Mouse (Mus musculus) left cerebral cortex, adult 9 months (tissue): ENCODE results near the gene Rcor3.

Experiments used
- DNase-seq, 2 experiments: peaks; one replicate each; pipeline ENCODE4 v3.0.0; 2022; ENCODE audit warnings: low spot score in 2 of 2

Rcor3 gene

DNA sequence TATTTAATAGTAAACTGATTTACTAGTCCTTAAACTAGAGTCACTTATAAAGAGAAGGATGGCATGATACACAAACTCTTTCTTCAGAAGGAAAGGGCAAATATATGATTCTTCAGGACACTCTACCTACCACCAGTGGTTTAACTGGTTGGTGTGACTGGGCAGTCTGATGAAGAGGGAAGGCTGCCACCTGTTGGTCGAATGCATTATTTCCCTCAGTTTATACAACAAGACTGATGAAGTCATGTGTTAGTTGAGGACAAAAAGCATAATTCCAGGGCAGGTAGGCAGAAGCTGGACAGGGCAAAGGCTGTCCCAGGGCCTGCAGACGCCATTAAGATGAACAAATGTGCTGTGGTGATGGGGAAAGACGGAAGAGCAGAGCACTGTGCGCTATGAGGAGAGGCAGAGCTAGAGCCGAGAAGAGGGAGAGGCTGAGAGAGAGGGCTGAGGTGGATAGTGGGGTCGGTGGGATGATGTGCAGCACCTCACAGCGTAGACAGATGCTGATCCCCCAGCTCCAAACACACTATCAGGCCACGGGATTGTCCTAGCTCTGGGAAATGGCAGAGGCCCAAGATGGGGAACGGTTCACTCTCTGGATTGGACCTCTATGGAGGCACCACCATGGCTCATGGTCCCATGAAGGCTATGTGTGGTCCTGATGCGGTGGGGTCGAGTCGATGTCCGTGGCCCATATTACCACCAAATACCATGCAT, 43.3 kb downstream of the Rcor3 start:
- DNase-seq: peak in 1 of 2 experiments; percentile 78

DNA sequence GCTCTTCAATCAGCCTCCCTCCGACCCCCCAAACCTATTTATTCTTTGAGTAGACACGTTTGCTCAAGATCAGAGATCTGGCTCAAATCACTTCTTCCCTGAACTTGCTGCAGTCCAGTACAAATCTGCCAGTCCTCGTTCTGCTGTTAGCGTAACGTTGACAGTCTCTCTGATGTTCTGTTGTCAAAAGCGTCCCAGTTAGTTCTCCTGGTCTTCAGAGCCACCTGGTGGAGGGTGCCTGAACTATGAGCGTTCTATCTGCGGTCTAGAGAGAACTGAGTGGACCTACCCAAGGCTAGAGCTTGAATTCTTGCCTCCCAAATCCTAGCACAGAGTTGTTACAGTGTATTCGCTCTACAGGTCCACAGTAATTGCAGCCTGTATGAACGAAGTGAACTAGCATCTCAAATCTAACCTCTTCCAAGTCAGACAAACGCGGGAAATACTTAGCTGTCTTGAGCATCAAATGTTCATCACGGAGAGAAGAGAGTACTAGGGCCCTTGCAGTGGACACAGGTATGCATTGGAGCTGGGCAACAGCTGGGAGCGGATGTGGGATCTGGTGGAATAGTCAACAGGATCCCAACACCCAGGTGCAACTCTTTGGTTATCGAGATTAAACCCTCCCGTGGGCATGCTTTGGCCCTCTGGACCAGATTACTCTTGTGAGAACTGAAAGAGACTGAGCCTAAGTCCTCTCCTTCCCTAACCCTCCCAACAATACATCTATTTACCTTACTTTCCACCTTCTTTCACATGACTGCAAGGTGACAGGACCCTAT, 44.8 kb downstream of the Rcor3 start:
- peak in 1 of 2 experiments; percentile 94 for DNase-seq

DNA sequence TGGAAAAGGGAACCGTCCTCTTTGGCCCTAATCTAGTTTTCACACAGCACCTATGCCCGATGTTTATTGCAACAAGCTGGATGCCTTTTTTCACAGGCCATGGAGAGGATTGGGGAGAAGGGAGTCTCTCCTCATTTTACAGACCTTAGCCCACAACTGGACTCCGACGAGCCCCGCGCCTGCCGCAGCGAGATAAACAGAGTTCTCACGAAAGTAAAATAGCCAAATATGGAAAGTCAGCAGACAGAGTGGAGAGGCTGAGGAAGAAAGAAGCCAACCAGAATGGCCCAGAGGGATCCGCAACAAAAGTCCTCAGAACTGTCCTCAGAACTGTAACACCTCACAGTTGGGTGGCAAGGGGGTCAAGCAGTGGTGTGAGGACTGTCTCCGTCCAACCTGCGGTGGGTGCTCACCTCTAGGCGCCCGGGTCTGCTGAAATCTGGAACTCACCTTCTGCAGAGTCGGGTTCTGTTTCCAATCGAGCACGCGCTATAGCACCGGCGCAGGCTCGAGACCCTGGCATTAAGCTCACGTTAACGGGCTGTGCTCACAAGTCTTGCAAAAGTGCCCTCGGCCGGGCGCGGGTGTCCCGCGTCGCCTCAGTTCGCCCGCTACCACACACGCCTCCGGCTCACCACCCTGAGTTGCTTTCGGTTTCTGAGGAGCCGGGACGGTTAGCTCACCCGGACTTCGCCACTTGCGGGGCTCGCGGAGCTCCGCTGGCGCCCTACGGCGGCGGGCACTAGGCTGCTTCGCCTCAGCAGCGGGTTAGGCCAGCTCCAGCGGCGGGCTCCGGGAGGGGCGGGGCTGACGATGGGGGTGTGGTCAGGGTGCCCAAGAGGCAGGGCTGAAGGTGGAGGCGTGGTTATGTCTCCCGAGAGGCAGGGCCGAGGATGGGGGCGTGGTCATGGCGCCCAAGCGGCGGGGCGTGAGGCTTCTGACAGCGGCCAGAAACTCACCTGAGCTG, 45.8 kb downstream of the Rcor3 start, which contains the start of gene Traf5:
TSS of gene Traf5 (minus strand) at position 754 of the 967 bp plus-strand sequence.
- DNase-seq: peak; percentile 83 to 92

DNA sequence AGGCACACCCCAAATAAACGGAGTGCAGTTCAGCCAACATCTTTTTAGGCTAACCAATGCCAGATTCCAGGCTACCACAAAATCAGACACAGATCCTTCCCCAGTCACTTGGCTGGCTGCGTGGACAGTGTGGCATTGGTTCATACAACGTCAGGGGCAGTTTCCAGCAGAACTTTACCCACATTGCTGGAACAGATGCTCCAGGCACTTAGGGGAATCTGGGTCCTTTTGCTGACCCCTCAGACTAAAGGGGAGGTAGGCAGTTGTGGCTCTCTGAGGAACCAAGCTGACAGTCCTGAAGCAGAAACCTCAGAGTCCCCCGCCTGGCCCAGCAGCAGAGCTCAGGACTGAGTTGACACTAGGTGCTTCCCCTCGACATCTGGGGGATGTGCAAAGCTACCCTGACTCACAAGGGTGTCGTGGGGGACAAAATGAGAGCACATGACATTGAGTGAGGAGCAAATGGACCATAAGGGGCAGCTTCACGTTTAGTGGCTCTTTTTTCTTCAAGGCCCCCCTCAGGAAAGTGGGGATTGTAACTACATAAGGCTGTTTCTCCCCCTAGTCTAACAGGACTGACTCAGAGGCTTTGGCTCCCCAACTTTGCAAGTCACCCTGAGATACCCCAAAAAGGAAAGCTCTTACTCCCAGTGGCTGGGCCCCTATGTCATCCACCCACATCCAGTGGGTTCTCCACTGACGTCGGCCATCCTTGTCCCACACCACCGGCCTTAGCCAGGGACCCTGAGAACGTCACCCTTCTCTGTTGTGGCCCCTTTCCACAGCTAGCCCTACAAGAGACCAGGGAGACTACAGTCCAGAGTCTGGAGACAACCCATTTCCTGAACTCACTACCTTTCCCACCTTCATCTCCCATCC, 46.9 kb downstream of the Rcor3 start:
- no peak for DNase-seq

DNA sequence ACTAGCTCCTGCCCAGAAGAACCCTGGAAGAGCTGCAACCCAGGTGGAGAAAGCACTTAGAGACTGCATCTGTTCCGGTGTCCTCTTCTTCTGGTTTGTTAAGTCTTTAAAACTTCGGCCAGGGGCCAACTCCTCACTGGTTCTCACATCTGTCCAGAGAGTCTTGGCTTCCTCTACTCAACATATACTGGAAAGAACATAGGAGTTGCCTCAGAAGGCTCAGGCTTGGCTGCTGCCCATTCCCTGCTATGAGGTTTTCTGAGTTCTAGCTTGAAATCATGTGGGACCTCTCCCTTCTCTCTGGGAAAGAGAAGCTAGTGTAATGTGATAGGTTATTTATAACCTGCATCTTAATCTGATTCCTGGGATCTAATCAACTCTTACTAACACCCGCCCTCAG, 47.6 kb downstream of the Rcor3 start:
- no peak for DNase-seq

DNA sequence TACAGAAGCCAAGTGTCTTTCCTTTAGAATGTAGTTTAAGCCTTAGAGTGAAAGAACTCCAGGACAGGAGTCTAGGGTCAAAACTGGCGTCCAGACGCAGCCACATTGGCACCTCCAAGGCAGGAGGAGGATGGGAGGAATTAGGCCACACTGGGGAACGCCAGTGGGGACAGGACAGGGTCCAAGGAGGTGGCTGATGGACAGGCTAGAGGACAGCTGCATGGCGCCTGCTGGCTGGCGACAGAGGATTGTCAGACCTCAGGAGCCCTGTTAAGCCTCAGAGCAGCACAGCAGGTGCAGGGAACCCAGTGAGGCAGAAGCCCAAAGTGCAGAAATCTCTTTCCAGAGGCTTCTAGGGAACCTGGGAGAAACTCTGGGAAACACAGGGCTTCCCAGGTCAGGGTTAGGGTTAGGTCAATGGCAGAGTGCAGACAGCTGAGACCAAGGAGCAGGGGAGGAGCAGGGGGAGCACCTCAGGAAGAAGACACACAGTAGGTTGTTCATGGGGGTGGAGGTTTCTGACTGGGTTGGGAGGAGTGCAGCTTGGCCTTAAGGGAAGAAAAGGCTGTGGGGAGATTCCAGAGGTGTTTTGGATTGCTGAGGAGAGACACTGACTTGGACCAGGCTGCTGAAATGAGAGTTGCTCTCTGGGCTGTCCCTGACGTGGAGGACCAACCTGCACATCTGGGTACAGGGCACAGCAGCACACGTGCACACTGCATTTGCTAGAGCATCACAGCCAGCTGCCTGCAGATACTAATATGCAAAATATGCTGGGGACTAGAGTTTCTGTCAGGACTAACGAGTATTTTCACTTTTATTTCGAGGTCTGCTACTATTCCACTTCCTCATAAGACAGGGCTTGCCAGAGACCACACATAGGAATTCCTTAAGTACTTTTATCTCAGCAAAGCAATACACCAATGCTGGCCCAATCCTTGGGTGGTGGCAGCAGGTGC, 48.4 kb downstream of the Rcor3 start:
- no peak for DNase-seq

DNA sequence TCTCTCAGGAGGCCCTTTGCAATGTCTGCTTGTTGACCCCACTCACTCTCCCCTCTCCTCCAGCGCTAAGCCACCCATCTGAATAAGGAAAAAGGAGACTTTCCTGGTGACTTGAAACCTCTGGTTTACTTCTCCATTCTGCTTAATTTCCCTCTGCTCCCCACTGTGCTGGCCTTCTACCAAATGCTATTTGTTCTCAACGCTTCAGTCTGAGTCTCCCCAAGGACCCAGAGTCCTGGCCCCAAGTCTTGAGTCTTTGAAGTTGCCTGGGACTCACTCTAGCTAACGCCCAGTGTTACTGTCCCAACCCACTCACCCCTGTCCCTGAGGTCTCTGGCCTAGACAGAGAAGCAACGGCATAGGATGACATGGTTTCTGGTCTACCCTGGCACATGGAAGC, 49.9 kb downstream of the Rcor3 start:
- no peak for DNase-seq

DNA sequence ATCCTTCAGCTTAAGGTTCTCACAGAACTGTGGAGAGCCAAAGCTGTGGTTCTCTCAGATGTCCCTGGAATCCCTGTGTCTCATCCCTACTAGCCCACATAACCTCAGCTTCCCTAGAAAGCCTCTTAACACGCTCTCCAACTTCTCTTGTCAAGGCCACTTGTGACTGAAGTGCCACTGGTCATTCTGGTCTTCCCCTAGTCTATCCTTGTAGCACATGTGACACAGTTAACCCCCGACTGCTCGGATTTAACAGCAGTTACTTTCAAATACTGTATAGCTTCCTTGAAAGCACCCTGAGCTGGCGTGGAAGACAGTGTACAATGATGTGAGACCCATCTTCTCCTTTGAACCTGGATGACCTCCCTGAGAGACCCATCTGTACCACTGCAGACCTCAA, 50.8 kb downstream of the Rcor3 start:
- DNase-seq: no peak

DNA sequence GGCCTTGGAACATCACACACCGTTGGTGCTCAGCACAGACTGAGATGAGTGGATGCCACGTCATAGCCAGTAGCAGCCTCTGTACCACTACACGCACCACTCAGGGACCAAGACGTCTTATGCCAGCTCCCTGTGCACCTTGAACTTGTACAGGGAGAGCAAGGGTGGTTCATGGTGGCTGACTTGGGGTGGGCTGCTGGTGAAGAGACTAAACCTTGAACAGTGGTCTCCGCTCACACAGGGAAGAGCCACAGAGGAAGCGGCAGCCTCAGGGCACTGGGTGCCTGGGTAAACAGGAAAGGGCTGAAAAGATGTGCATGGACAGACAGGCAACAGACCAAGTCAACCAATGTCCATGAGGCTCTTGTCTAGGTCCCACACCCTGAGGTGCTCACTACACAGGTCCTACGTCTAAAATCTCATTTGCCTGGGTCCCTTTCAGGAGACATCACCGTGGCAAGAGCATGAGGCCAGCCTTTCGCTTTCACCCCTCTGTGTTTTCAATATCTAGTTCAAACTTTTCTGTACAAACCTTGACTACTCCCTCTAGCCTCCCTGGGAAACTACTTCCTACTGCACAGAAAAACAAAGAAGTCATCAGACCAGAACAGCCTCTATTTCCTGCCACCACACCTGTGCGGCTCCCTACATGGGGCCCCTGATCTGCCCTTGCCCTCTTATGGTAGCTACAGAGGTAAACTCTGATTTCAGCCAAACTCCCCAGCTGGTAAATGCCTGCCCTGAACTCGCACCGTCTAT, 51.4 kb downstream of the Rcor3 start:
- no peak for DNase-seq

DNA sequence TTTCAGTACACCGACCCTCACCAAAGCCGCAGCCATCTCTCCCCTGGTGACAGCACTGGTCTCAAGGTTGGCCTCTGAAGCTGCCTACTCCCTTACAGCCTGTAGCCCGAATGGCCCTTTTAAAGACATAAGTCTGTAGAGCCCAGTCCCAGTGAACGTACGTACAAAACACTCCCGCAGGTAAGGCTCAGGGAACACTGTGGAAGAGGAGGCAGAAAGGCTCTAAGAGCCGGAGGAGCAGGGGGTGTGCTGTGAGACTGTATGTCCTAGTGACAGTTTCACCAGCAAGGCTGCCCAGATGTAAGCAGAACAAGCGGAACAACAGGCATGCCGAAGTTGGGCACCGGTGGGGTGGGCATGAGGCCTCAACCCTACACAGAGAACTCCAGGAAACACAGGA, 52.6 kb downstream of the Rcor3 start:
- DNase-seq: no peak

DNA sequence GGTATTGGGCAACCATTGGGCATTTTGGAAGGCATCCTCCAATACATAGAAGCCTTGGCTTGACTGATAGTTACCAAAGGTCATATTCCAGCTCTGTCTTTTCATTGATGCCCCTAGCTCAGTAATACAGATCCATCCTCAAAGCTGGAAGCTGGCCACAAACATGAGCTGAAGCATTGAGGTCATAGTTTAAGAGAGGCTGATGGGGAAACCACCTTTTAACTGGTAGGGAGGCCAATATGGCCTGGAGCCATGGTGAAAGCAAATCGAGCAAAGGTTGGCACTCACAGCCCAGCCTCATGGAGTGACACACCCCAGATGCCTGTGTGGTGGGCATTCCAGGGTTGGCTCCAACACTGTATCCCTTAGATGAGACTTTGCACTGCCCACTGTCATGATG, 55.2 kb downstream of the Rcor3 start:
- DNase-seq: no peak

DNA sequence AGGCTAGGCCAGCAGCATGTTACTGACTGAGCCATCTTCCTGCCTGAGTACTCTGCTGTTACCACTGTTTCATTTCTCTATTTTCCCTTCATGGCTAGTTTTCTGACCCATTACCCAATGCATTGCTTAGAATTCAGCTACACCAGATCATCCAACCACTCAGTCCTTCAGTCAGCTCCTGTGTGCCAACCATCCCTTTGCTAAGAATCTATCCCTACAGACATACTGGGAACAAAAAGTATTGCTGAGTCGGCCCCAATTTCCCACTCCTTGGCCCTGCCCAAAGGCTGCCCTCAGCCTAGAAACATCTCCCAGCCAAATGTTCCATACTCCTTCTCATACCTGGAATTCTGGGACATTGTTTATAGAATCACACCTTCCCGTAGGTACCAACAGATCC, 56.7 kb downstream of the Rcor3 start:
- no peak for DNase-seq

DNA sequence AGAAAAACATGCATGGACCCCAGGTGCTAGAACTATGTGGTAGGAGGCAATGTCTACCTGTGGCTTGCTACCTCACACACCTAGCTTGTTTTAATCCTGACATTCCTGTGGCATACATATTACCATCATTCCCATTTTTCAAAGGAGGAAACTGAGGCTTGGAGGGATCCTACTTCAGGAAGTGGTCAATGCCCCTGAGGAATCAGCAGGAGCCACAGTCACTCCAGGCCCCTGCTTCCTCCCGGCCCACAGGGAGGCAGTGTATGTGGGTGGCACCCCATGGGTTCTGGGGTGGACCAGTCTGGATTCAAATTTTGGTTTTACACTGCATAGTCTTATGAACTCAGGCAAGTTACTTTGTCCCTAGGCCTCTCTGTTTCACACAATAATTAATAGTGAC, 58.7 kb downstream of the Rcor3 start:
- no peak for DNase-seq

DNA sequence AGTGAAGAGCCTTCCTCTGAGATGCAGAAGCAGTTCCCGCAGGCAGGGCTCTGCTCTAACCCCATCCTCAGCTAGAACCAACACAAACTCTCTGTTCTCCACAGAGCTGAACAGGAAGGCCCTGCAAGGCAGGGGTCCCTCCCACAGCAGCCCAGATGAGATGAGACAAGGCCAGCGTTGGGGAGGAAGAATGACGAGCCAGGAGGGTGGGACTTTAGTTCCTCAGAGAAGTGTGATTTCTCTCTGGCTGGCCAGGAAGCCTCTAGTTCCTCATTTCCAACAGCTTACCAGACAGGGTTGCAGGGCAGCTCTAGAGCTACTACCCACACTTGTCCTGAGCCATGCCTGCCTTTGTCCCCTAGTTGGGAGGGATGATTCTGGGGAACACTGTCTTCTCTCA, 59.5 kb downstream of the Rcor3 start:
- no peak for DNase-seq

DNA sequence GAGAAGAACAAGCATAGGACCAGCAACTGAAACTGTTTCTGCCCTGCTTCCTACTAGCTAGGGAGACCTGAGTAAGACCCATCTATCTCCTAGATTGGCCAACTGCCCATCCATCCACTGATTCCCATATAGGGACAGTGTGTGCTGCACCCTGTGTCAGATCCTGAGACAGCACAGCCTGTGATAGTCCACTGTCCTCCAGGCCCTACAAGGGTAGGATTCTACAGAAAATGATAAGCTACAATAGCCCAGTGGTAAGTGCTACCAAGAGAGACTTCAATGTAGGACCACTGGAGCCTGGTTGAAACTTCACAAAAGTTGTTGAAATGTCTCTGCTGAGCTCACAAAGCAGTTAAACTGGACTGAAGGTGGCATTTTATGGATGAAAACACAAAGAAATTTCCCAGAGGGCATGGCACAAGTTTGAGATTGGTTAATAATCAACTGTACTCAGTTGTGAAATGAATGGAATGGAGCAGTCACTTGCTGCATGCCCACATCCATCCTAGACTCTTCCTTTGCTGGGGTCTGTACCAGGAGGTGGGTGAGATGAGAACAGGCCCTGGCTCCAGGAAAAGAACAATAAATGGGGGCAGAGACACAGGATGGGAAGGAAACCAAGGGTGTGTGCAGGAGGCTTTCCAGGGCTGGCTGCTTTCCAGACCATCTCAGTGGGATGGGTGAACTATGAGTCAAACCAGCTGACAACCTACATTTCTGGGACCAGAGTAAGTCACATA, 60.9 kb downstream of the Rcor3 start:
- DNase-seq: no peak

DNA sequence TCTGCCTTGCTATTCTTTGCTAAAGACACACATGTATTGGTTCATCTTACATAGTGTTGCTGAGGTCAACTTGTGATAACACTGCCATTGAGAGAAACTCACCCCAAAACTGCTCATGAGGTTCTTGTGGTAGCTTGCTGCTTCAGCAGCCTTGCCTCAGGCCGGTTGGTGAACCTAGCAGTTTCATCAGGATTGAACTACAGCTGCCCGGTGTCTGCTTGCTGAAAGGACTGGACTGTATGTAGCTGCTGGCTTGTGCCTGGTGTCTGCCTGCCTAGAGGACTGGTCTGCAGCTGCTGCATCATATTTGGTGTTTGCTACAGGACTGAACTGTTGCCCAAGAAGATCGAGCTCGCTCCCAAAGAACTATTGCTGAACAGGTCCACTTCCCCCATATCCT, 61.8 kb downstream of the Rcor3 start:
- no peak for DNase-seq

DNA sequence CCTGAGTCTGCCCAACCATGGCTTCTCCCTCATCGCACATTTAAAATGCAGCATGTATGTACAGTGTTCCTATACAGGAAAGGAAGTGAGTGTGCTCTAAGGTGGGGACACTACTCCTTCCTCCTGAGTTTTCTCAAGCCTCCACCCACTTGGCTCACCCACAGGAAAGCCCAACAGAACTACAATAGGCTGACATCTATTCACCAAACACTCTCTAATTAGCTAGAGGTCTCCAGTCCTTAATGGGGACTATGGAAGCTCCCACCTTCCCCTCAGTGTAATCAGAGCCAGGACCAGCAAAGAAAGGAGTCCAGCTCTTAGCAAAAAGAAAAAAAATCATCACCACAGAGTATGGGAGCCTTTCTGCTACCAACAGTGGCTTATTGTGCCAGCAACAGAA, 63.0 kb downstream of the Rcor3 start:
- no peak for DNase-seq

DNA sequence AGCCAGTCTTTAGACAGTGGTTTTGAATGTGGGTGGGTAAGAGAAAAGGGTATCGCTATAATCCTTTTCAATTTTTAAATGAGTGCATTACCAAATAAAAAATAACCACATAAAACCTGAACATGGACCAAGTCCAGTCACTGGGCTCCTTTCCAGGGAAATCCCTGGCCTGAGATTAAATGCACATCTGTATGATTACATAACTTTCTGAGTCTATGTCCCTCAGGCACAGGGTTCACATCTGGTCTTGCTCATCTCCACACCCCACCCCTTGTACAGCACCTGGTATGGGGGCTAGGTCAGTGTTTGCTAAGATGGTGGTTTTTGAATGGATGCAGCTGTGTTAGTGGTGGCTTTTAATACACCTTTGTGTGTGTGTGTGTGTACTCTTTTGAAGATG, 65.4 kb downstream of the Rcor3 start:
- no peak for DNase-seq
